Mouse (Mus musculus): ENCODE results near the gene 4930507D05Rik.
"Not testable (repeated sequence)": the region's sequence is repeated elsewhere in the genome, so short reads cannot be mapped to it uniquely, and the experiment has no call there.

Gene 4930507D05Rik

DNA sequence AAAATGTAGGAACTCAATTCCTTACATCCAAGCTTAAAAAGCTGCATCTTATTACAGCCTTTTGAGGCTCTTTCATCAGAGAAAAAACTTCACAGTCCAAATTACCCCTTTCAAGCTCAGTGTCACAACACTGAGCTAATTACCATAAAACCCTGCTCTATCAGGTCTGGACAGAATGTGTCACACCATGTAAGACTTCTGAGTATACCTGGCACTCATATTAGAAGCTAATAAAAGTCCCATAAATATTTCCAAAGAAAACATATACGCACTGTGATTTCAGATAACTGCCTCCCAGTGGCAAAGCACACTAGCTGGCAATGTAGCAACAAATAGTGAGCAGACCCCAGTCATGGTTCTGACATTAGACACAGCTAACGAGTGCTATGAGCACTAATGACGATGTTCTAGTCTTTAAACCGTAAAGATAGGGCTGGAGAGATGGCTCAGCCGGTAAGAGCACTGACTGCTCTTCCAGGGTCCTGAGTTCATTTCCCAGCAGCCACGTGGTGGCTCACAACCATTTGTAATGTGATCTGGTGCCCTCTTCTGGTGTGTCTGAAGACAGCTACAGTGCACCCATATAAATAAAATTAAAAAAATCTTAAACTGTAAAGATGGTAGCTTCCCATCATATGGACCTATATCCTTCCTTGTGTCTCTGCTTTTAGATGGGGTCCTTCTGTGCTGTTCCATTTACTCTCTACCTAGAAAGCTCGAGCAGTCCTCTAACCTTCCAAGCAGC lies 32.0 kb downstream of the 4930507D05Rik start:
- DNase-seq, result no peak

DNA sequence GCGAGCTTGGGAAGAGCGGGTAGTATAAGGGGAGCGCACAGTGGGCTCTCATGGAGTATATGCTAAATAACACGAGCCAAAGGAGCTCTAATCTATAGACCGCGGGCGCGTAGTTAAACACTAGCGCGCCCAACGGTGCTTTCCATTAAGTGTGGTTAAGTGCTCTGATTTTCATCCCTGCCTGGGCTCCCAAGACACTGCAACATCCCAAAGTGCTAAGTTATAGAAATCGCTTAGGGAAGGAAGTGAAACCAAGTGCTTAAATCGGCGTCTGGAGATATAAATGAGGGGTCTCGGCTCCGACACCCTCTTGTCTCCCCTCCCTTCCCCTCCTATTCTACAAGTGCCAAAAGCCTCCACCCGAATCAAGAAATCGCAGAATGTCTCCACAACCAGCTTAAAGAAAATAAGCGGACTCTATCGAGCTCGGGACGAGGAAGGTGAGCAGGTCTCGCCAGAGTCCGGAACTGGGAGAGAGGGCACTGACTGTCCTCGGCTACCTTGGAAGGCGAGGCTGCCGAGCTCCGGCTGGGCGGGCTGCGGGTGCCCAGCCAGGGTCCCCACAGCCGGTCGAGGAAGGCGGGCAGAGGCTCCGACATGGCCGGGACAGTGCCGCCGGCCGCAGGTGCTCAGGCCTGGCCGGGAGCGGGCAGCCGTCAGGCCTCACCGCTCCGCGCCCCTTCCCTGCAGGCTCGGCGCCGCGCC lies 36.7 kb downstream of the 4930507D05Rik start:
- DNase-seq, result peak; percentile 59

DNA sequence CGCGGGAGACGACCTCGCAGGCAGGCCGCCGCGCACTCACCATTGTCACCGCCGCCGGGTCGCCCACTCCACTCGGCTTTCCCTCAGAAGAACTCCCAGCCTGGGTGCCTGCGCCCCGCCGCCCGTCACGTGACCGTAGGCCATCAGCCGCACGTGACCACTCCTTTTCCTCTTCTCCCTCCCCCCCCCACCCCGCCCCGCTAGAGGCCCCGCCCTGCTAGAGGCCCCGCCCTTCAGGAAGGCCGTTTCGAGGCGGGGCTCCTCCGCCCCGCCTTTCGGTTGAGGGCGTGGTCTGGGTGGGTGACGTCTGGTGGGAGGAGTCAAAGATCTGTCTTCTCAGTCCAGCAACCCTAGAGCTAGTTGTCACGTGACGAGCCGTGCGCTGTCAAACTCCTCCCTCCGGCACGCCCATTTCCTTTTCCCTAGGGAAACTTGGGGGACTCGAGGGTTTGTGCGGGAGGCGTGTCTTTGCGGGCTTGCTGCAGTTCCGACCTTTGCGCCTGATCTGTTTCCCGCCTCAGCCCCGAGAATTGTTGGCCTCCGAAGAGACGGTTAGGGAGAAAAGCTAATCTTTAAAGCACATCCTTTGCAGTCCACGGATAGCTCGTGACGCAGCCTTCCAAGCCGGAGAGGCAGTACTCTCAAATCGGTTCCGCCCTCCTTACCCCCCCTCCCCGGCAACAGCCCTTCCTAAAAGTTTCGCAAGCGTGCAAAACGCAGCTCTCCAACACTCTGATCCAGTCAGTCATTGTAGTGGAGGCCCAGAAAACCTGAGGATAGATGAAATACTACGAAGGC lies 37.5 kb downstream of the 4930507D05Rik start, which contains the start of gene Vps26a:
Gene Vps26a, minus strand, starts transcription at position 188 of the 798 bp plus-strand sequence.
- peak; percentile 99 for DNase-seq

DNA sequence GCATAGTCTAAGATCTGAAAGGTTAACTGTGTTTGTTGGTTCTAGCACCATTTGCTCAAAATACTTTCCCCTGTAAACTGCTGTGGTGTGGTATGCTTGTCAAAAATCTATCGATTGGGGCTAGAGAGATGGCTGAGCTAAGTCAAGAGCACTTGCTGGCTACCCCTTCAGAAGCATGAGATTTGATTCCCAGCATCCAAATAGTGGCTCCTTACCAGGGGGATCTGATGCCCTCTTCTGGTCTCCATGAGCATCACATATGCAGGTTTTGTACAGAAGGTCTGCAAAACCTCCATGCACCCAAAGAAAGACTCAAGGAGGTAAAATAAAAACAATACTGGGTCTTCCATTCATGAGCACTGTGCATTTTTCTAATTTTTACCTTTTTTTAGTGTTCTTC lies 39.0 kb downstream of the 4930507D05Rik start:
- peak; percentile 41 for DNase-seq

DNA sequence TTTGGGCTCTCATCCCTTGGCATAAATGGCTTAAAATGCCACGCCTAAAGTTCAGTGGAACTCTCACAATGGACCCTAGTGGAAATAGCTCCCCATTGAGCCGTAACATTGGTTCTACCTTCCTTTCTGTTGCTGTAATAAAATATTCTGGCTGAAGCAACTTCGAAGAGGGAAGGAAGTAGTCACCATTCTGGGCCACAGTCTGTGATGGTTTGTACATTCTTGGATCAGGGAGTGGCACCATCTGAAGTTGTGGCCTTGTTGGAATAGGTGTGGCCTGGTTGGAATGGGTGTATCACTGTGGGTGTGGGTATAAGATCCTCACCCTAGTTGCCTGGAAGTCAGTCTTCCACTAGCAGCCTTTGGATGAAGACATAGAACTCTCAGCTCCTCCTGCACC lies 42.4 kb downstream of the 4930507D05Rik start:
- not testable (repeated sequence) for DNase-seq

- DNase-seq, result peak; percentile 61
These were observed 51.0 kb downstream of the 4930507D05Rik start for GRCm38 (mm10) chr10:62500088-62500915.
